Mouse (Mus musculus) heart, embryonic 14.5 days (tissue): ENCODE results near the gene Tfdp2. TPM values are rescaled to one million over a fixed set of nuclear protein-coding genes. Genes with fewer than 3 reads are reported as not detected.

Experiments used
- ATAC-seq: fragments of 200-750 bp; cut with Nextera tagmentation; 2 replicates; pipeline ENCODE4 v1.8.0; 2017; ENCODE audit warnings: low read depth, moderate TSS enrichment; ENCODE audit not compliant: insufficient number of reproducible peaks, insufficient read depth, low FRiP score
- H3K27ac ChIP-seq, 2 experiments: fragments of 200-500 bp in 1 of 2; fragments of 300-500 bp in 1 of 2; sonication (generic) in 1 of 2; replicated peaks in 1 of 2; 2 replicates each; pipeline ENCODE4 v1.5.1; 2012 to 2014; ENCODE audit warnings: low read depth in 2 of 2, low read length in 2 of 2, control low read depth in 1 of 2, mild to moderate bottlenecking in 1 of 2, mixed read lengths in 1 of 2; ENCODE audit not compliant: control insufficient read depth in 1 of 2, insufficient read depth in 1 of 2
- H3K27me3 ChIP-seq: fragments of 300-500 bp; sonication (generic); 2 replicates; pipeline ENCODE4 v1.6.1; 2014; ENCODE audit warnings: mild to moderate bottlenecking, low read length, control low read depth; ENCODE audit not compliant: control insufficient read depth, insufficient read depth
- H3K36me3 ChIP-seq: fragments of 300-500 bp; sonication (generic); 2 replicates; pipeline ENCODE4 v1.6.1; 2014; ENCODE audit warnings: mild to moderate bottlenecking, control low read depth, low read length, mixed read lengths; ENCODE audit not compliant: control insufficient read depth, insufficient read depth
- H3K4me1 ChIP-seq, 2 experiments: fragments of 200-500 bp in 1 of 2; fragments of 300-500 bp in 1 of 2; sonication (generic) in 1 of 2; 2 replicates each; pipeline ENCODE4 v1.6.1; 2012 to 2014; ENCODE audit warnings: low read length in 2 of 2, control low read depth in 1 of 2, mixed read lengths in 1 of 2; ENCODE audit not compliant: control insufficient read depth in 2 of 2, insufficient read depth in 2 of 2
- H3K4me2 ChIP-seq: fragments of 300-500 bp; sonication (generic); 2 replicates; pipeline ENCODE4 v1.6.1; 2014; ENCODE audit warnings: mild to moderate bottlenecking, low read length
- H3K4me3 ChIP-seq, 2 experiments: fragments of 200-500 bp in 1 of 2; fragments of 300-500 bp in 1 of 2; sonication (generic) in 1 of 2; 2 replicates each; pipeline ENCODE4 v1.5.1; 2012 to 2014; ENCODE audit warnings: low read length in 2 of 2, mild to moderate bottlenecking in 2 of 2, control low read depth in 1 of 2, low read depth in 1 of 2, moderate library complexity in 1 of 2; ENCODE audit not compliant: control insufficient read depth in 1 of 2, insufficient read depth in 1 of 2
- H3K9ac ChIP-seq: fragments of 300-500 bp; sonication (generic); 2 replicates; pipeline ENCODE4 v1.6.1; 2014; ENCODE audit warnings: mild to moderate bottlenecking, low read length
- H3K9me3 ChIP-seq: fragments of 300-500 bp; sonication (generic); 2 replicates; pipeline ENCODE4 v1.6.1; 2016; ENCODE audit warnings: low read length, control low read depth; ENCODE audit not compliant: control insufficient read depth
- WGBS: fragments of 180-500 bp; shearing (Covaris S2); extraction: QIAGEN DNeasy Blood & Tissue Kit; methylation state at CpG from one replicate; pipeline ENCODE4 v1.1.7; 2014; 5-methylcytosine and 5-hydroxymethylcytosine counted together
- polyA plus RNA-seq: library from polyadenylated mRNA; unstranded; fragments of >200 nt; fragmentation: Nextera tagmentation; extraction: Ambion mirVana; gene quantifications from 2 replicates; pipeline ENCODE4 v1.2.1, GENCODE M21; 2014

The Tfdp2 gene
- polyA plus RNA-seq, 1 experiment from 2014 or later, result 38.1 TPM

- Histone ChIP-seq H3K27ac (no peak overlapping the region), H3K36me3 (no peaks in the 10 kb centered on the region), H3K4me1 (peaks cover 0 to 5% of the 10 kb centered on the region in 2 experiments; a peak in 1 of 4 replicates), H3K9ac (no peak overlapping the region), H3K4me3 (no peak overlapping the region), H3K9me3 (no peaks in the 10 kb centered on the region), H3K4me2 (no peak overlapping the region), H3K27me3 (no peaks in the 10 kb centered on the region)
- no peak for ATAC-seq
- 82% methylated on average over 2 of the region's 2 CpGs for WGBS
Observed at GRCm38 (mm10) chr9:96254812-96255211, 58.7 kb downstream of the Tfdp2 start.

- Histone ChIP-seq H3K9me3 (no peaks in the 10 kb centered on the region), H3K9ac (peak overlapping the region; percentile 13; the same call in 1 of the 2 replicates), H3K4me1 (peaks cover 0 to 6% of the 10 kb centered on the region in 2 experiments; a peak in 1 of 4 replicates), H3K27ac (peak overlapping the region in 1 of 2 experiments; percentile 24; a peak in 1 of 4 replicates), H3K4me3 (peak overlapping the region in 1 of 2 experiments; percentile 39; a peak in 3 of 4 replicates), H3K27me3 (no peaks in the 10 kb centered on the region), H3K4me2 (peak overlapping the region; percentile 67), H3K36me3 (no peaks in the 10 kb centered on the region)
- ATAC-seq, result no peak
- 8% methylated on average over 6 of the region's 6 CpGs for WGBS
Observed at GRCm38 (mm10) chr9:96258478-96258877, 62.4 kb downstream of the Tfdp2 start.

- Histone ChIP-seq H3K4me2 (peak overlapping the region; percentile 67), H3K4me1 (peaks cover 0 to 6% of the 10 kb centered on the region in 2 experiments; a peak in 1 of 4 replicates), H3K9me3 (no peaks in the 10 kb centered on the region), H3K36me3 (no peaks in the 10 kb centered on the region), H3K9ac (peak overlapping the region; percentile 51), H3K27me3 (no peaks in the 10 kb centered on the region), H3K4me3 (peak overlapping the region; percentile 38 to 39; a peak in 3 of 4 replicates), H3K27ac (peak overlapping the region in 1 of 2 experiments; percentile 3; a peak in 1 of 4 replicates)
- 6% methylated on average over 5 of the region's 5 CpGs for WGBS
- no peak for ATAC-seq
Observed at GRCm38 (mm10) chr9:96259017-96259512, 63.0 kb downstream of the Tfdp2 start.

GRCm38 (mm10) chr9:96259753-96260520 lies 63.9 kb downstream of the Tfdp2 start:
- H3K9ac ChIP-seq, result peak overlapping the region; percentile 72
- H3K4me1 ChIP-seq, result peaks cover 0 to 6% of the 10 kb centered on the region in 2 experiments; a peak in 1 of 4 replicates
- ATAC-seq, result no peak
- 7% methylated on average over 10 of the region's 10 CpGs for WGBS
- peak overlapping the region; percentile 67 for H3K4me2 ChIP-seq
- H3K4me3 ChIP-seq, result peak overlapping the region; percentile 39 to 44
- H3K9me3 ChIP-seq, result no peaks in the 10 kb centered on the region
- H3K27ac ChIP-seq, result no peak overlapping the region
- no peaks in the 10 kb centered on the region for H3K27me3 ChIP-seq
- no peaks in the 10 kb centered on the region for H3K36me3 ChIP-seq

GRCm38 (mm10) chr9:96261101-96261500 lies 65.0 kb downstream of the Tfdp2 start:
- peaks cover 0 to 6% of the 10 kb centered on the region in 2 experiments; a peak in 1 of 4 replicates for H3K4me1 ChIP-seq
- 72% methylated on average over 4 of the region's 4 CpGs for WGBS
- no peaks in the 10 kb centered on the region for H3K36me3 ChIP-seq
- no peak overlapping the region for H3K4me2 ChIP-seq
- H3K27ac ChIP-seq, result no peak overlapping the region
- ATAC-seq, result no peak
- no peaks in the 10 kb centered on the region for H3K9me3 ChIP-seq
- no peak overlapping the region for H3K4me3 ChIP-seq
- no peak overlapping the region for H3K9ac ChIP-seq
- no peaks in the 10 kb centered on the region for H3K27me3 ChIP-seq

GRCm38 (mm10) chr9:96261980-96262379 lies 65.9 kb downstream of the Tfdp2 start:
- Histone ChIP-seq H3K4me1 (peaks cover 0 to 6% of the 10 kb centered on the region in 2 experiments; a peak in 1 of 4 replicates), H3K4me2 (no peak overlapping the region), H3K9ac (no peak overlapping the region), H3K27me3 (no peaks in the 10 kb centered on the region), H3K36me3 (no peaks in the 10 kb centered on the region), H3K9me3 (no peaks in the 10 kb centered on the region), H3K4me3 (no peak overlapping the region), H3K27ac (no peak overlapping the region)
- no peak for ATAC-seq
- 96% methylated on average over 6 of the region's 6 CpGs for WGBS

- no peak overlapping the region for H3K9ac ChIP-seq
- no peaks in the 10 kb centered on the region for H3K27me3 ChIP-seq
- no peak overlapping the region for H3K27ac ChIP-seq
- H3K9me3 ChIP-seq, result no peaks in the 10 kb centered on the region
- ATAC-seq, result no peak
- 75% methylated on average over 6 of the region's 6 CpGs for WGBS
- H3K4me1 ChIP-seq, result no peaks in the 10 kb centered on the region
- H3K36me3 ChIP-seq, result no peaks in the 10 kb centered on the region
- H3K4me3 ChIP-seq, result no peak overlapping the region
- no peak overlapping the region for H3K4me2 ChIP-seq
Observed at GRCm38 (mm10) chr9:96266793-96267558, 70.9 kb downstream of the Tfdp2 start.
